Mouse (Mus musculus): Measurements from ENCODE around the gene Lgr4. TPM values are rescaled to one million over a fixed set of nuclear protein-coding genes. Genes with fewer than 3 reads are reported as not detected.

Lgr4 gene
- polyA plus RNA-seq, 1 experiment from 2014 or later = 3.5 TPM

DNA sequence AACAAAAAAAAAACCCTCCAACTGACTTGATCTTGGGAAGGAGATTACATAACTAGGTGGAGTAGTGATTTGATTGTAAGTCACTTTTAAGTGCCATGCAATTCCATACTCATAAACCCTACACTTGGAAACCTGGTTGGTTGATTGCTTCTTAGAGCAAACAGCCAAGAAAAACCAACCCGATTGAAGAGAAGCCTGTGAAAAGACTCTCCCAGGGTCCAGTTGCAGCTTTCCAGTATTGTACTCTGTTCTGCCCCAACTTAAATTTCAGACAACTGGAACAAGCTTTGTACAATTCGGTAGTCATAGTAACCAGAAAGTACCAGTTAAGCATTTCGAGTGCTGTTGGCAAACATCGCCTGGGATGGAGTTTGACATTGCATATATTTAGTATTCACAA lies 26.0 kb upstream of the Lgr4 start:
- no peak for ATAC-seq (ENCODE audit: low read depth)
- 27% methylated on average over 4 of the region's 4 CpGs for WGBS (ENCODE audit: insufficient replicate concordance)
- Histone ChIP-seq H3K36me3 (ENCODE audit: control insufficient read depth, insufficient read depth) (peaks cover 21% of the 10 kb centered on the region), H3K9ac (ENCODE audit: low read depth, low read length) (peak overlapping the region; percentile 94), H3K4me2 (ENCODE audit: low read depth, low read length) (peak overlapping the region; percentile 61), H3K27ac (ENCODE audit: low read length) (peak overlapping the region; percentile 80), H3K4me1 (ENCODE audit: control insufficient read depth, low read depth, low read length) (peaks cover 13% of the 10 kb centered on the region), H3K4me3 (ENCODE audit: low read depth, low read length) (peak overlapping the region; percentile 93), H3K27me3 (ENCODE audit: control insufficient read depth, insufficient read depth, low read depth, low read length) (no peaks in the 10 kb centered on the region), H3K9me3 (replicated peaks; ENCODE audit: control insufficient read depth, low read length) (no peaks in the 10 kb centered on the region)

DNA sequence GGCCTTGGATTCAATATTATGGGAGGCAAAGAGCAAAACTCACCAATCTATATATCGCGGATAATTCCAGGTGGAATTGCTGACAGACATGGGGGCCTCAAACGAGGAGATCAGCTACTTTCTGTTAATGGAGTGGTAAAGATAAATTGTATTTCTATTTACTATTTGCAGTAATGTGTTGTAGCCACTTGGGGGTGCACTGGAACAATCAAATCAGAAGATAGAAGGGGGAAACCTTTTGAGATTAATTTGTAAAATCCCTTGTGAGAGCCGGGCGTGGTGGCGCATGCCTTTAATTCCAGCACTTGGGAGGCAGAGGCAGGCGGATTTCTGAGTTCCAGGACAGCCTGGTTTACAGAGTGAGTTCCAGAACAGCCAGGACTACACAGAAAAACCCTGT lies 21.1 kb upstream of the Lgr4 start:
- Histone ChIP-seq H3K9ac (ENCODE audit: low read depth, low read length) (no peak overlapping the region), H3K27me3 (ENCODE audit: control insufficient read depth, insufficient read depth, low read depth, low read length) (no peaks in the 10 kb centered on the region), H3K4me1 (ENCODE audit: control insufficient read depth, low read depth, low read length) (peaks cover 13% of the 10 kb centered on the region), H3K4me3 (ENCODE audit: low read depth, low read length) (no peak overlapping the region), H3K4me2 (ENCODE audit: low read depth, low read length) (no peak overlapping the region), H3K9me3 (replicated peaks; ENCODE audit: control insufficient read depth, low read length) (no peaks in the 10 kb centered on the region), H3K36me3 (ENCODE audit: control insufficient read depth, insufficient read depth) (peaks cover 39% of the 10 kb centered on the region), H3K27ac (ENCODE audit: low read length) (no peak overlapping the region)
- WGBS (ENCODE audit: insufficient replicate concordance) = 74% methylated on average over 7 of the region's 7 CpGs
- ATAC-seq (ENCODE audit: low read depth) = no peak

DNA sequence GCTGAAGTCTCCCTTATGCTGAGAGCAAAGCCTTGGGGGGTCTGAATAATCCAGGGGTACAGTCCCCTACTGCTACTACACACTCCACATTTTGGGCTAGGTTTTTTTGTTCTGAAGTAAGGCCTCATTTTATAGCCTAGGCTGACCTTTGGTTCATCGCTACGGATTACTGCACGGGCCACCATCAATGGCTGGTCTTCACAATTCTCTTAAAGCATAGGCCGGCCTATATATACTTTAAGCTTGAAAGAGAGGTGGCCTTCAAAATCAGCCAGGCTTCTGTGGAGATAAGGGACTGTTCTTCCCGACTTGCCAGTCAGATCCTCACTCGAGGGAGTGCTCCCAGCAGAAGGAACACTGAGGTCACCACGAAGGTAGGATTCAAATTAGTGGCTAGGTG lies 14.6 kb upstream of the Lgr4 start:
- H3K9me3 ChIP-seq (replicated peaks; ENCODE audit: control insufficient read depth, low read length) = no peaks in the 10 kb centered on the region
- no peak overlapping the region for H3K9ac ChIP-seq (ENCODE audit: low read depth, low read length)
- peaks cover 8% of the 10 kb centered on the region for H3K36me3 ChIP-seq (ENCODE audit: control insufficient read depth, insufficient read depth)
- no peaks in the 10 kb centered on the region for H3K27me3 ChIP-seq (ENCODE audit: control insufficient read depth, insufficient read depth, low read depth, low read length)
- ATAC-seq (ENCODE audit: low read depth) = no peak
- no peak overlapping the region for H3K4me2 ChIP-seq (ENCODE audit: low read depth, low read length)
- H3K27ac ChIP-seq (ENCODE audit: low read length) = no peak overlapping the region
- H3K4me3 ChIP-seq (ENCODE audit: low read depth, low read length) = no peak overlapping the region
- 69% methylated on average over 7 of the region's 7 CpGs for WGBS (ENCODE audit: insufficient replicate concordance)
- no peaks in the 10 kb centered on the region for H3K4me1 ChIP-seq (ENCODE audit: control insufficient read depth, low read depth, low read length)

DNA sequence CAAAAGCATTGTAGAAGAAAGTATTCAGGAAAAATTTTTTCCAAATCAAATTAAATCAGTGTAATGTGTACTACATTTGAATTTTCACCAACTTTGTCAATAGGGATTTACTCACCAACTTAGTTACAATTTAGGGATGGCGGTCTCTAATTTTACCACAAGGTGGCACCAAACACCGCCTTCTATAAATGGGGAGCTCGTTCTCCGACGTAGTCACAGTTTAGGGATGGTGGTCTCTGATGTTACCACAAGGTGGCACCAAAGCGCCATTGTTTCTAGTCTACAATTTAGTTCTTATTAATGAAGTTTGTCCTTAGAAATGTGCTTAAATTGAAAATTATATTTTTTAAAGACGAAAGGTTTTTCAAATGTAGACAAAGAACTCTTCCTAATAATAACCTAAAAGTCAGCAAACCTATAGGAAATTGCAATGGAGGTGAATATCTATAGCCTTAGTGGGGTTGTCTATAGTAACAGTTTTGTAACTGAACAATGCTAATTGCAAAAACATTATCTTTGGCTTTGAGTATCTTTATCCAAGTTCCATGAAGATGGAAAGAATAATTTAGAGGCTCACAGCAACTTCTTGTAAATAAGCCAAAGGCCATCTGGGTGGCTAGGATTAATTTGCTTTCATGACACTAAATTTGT lies 13.2 kb upstream of the Lgr4 start:
- Histone ChIP-seq H3K4me1 (ENCODE audit: control insufficient read depth, low read depth, low read length) (no peaks in the 10 kb centered on the region), H3K27me3 (ENCODE audit: control insufficient read depth, insufficient read depth, low read depth, low read length) (no peaks in the 10 kb centered on the region), H3K27ac (ENCODE audit: low read length) (no peak overlapping the region), H3K9me3 (replicated peaks; ENCODE audit: control insufficient read depth, low read length) (no peaks in the 10 kb centered on the region), H3K4me2 (ENCODE audit: low read depth, low read length) (no peak overlapping the region), H3K4me3 (ENCODE audit: low read depth, low read length) (no peak overlapping the region), H3K9ac (ENCODE audit: low read depth, low read length) (no peak overlapping the region), H3K36me3 (ENCODE audit: control insufficient read depth, insufficient read depth) (peaks cover 4% of the 10 kb centered on the region; the same call in 1 of the 2 replicates)
- WGBS (ENCODE audit: insufficient replicate concordance) = under 1% methylated on average over 7 of the region's 7 CpGs
- ATAC-seq (ENCODE audit: low read depth) = peak; percentile 77

DNA sequence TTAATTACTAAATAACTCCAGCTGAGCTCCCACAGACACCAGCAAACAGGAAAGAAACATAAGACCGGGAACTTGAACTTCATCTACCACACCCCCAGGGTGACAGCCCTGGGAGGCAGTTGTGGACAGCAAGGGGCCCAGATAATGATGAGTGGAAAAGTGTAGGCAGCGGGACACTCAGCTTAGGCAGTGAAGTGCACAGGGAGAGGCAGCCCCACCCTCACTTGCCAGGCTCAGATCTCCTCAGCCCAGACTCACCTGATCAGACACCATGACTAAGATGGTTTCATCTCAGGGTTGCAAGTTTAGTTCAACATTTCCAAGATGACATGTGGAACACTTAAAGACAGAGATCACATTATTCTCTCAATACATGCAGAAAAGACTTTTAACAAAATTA lies 8.3 kb upstream of the Lgr4 start:
- no peak for ATAC-seq (ENCODE audit: low read depth)
- H3K4me1 ChIP-seq (ENCODE audit: control insufficient read depth, low read depth, low read length) = no peaks in the 10 kb centered on the region
- H3K4me3 ChIP-seq (ENCODE audit: low read depth, low read length) = no peak overlapping the region
- no peak overlapping the region for H3K9ac ChIP-seq (ENCODE audit: low read depth, low read length)
- H3K36me3 ChIP-seq (ENCODE audit: control insufficient read depth, insufficient read depth) = no peaks in the 10 kb centered on the region
- WGBS (ENCODE audit: insufficient replicate concordance) = 46% methylated on average over 2 of the region's 2 CpGs
- no peaks in the 10 kb centered on the region for H3K9me3 ChIP-seq (replicated peaks; ENCODE audit: control insufficient read depth, low read length)
- H3K4me2 ChIP-seq (ENCODE audit: low read depth, low read length) = no peak overlapping the region
- no peak overlapping the region for H3K27ac ChIP-seq (ENCODE audit: low read length)
- no peaks in the 10 kb centered on the region for H3K27me3 ChIP-seq (ENCODE audit: control insufficient read depth, insufficient read depth, low read depth, low read length)

DNA sequence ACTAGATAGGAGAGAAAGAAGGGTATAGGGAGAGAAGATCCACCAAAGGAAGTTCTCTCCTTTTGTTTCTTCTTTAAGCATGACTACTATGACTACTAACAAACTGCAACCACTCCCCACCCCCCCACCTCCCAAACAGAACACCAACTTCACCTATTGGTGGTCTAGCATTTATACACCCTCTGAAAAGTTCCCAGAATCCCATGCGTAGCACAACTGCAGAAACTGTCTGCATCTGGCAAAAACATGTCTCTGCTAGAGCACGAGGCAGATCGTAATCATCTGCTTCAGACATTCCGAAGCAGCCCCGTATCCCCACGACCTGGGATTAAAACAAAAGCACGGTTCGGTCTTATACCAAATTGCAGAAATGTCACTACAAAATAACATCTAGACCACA lies 5.2 kb upstream of the Lgr4 start:
- no peak for ATAC-seq (ENCODE audit: low read depth)
- Histone ChIP-seq H3K27me3 (ENCODE audit: control insufficient read depth, insufficient read depth, low read depth, low read length) (no peaks in the 10 kb centered on the region), H3K27ac (ENCODE audit: low read length) (no peak overlapping the region), H3K36me3 (ENCODE audit: control insufficient read depth, insufficient read depth) (no peaks in the 10 kb centered on the region), H3K4me3 (ENCODE audit: low read depth, low read length) (no peak overlapping the region), H3K9ac (ENCODE audit: low read depth, low read length) (no peak overlapping the region), H3K9me3 (replicated peaks; ENCODE audit: control insufficient read depth, low read length) (no peaks in the 10 kb centered on the region), H3K4me2 (ENCODE audit: low read depth, low read length) (no peak overlapping the region), H3K4me1 (ENCODE audit: control insufficient read depth, low read depth, low read length) (peaks cover 2% of the 10 kb centered on the region; the same call in 1 of the 2 replicates)
- whole genome bisulfite sequencing (ENCODE audit: insufficient replicate concordance) = 76% methylated on average over 8 of the region's 8 CpGs

DNA sequence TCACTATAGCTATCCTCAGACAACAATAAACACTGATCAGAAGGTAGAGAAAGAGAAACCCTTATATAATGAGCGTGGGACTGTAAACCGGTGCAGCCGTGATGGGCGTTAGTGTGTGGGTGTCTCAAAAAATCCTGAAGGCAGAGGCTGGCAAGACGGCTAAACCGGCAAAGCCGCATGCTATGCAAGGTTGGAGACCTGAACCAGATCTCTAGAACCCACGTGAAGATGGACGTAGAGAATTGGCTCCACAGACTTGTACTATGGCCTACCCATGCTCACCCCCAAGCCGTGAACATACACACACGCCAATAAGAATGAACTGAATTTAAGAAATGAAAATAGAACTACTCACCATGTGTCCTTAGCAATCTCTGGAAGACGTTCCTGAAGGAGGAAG lies 4.7 kb upstream of the Lgr4 start:
- 67% methylated on average over 12 of the region's 12 CpGs for WGBS (ENCODE audit: insufficient replicate concordance)
- no peak overlapping the region for H3K9ac ChIP-seq (ENCODE audit: low read depth, low read length)
- H3K27ac ChIP-seq (ENCODE audit: low read length) = no peak overlapping the region
- H3K4me1 ChIP-seq (ENCODE audit: control insufficient read depth, low read depth, low read length) = peaks cover 2% of the 10 kb centered on the region; the same call in 1 of the 2 replicates
- H3K9me3 ChIP-seq (replicated peaks; ENCODE audit: control insufficient read depth, low read length) = no peaks in the 10 kb centered on the region
- no peak overlapping the region for H3K4me3 ChIP-seq (ENCODE audit: low read depth, low read length)
- no peaks in the 10 kb centered on the region; the same call in 1 of the 2 replicates for H3K27me3 ChIP-seq (ENCODE audit: control insufficient read depth, insufficient read depth, low read depth, low read length)
- no peaks in the 10 kb centered on the region for H3K36me3 ChIP-seq (ENCODE audit: control insufficient read depth, insufficient read depth)
- H3K4me2 ChIP-seq (ENCODE audit: low read depth, low read length) = no peak overlapping the region
- no peak for ATAC-seq (ENCODE audit: low read depth)

DNA sequence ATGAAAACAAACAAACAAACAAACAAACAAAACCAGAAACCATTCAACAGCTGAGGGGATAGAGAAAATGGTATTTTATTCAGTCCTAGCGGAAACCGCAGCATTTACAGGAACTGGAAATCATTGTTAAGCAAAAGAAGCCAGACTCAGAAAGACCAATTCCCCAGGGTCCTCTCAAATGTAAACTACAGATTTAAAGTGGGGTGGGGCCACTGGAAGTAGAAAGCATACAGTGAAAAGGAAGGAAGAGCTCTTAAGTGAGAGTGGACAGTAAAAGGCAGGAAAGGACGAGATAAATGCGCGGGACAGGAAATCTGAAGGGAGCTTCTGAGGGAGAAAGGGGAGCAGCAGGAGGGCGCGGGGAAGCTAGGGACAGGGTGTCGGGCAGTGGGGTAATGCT lies 4.2 kb upstream of the Lgr4 start:
- Histone ChIP-seq H3K9ac (ENCODE audit: low read depth, low read length) (no peak overlapping the region), H3K4me2 (ENCODE audit: low read depth, low read length) (no peak overlapping the region), H3K36me3 (ENCODE audit: control insufficient read depth, insufficient read depth) (no peaks in the 10 kb centered on the region), H3K27ac (ENCODE audit: low read length) (no peak overlapping the region), H3K4me3 (ENCODE audit: low read depth, low read length) (no peak overlapping the region), H3K4me1 (ENCODE audit: control insufficient read depth, low read depth, low read length) (peaks cover 2% of the 10 kb centered on the region; the same call in 1 of the 2 replicates), H3K9me3 (replicated peaks; ENCODE audit: control insufficient read depth, low read length) (no peaks in the 10 kb centered on the region), H3K27me3 (ENCODE audit: control insufficient read depth, insufficient read depth, low read depth, low read length) (no peaks in the 10 kb centered on the region; the same call in 1 of the 2 replicates)
- 38% methylated on average over 8 of the region's 8 CpGs for WGBS (ENCODE audit: insufficient replicate concordance)
- no peak for ATAC-seq (ENCODE audit: low read depth)

DNA sequence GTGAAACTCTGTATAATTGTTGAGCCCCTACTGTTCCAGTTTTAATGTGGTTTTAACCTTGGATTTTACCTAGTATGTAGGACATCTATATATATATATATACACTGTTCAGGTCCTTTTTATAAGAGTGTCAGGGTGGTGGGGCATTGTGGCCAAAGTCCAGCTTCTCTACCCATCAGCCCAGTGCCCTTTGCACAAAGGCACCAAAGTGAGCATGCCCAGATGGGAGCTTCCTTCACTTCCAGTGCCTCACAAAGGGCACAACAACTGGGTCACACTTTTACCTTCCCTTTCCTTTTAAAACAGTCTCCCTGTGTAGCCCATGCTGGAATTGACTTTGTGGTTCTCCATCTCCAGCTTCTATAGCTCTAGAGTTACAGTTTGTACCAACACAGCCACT lies 2.8 kb upstream of the Lgr4 start:
- no peak overlapping the region for H3K27ac ChIP-seq (ENCODE audit: low read length)
- no peak overlapping the region for H3K9ac ChIP-seq (ENCODE audit: low read depth, low read length)
- ATAC-seq (ENCODE audit: low read depth) = no peak
- peaks cover 11% of the 10 kb centered on the region for H3K4me1 ChIP-seq (ENCODE audit: control insufficient read depth, low read depth, low read length)
- no peaks in the 10 kb centered on the region for H3K36me3 ChIP-seq (ENCODE audit: control insufficient read depth, insufficient read depth)
- no peak overlapping the region for H3K4me2 ChIP-seq (ENCODE audit: low read depth, low read length)
- H3K4me3 ChIP-seq (ENCODE audit: low read depth, low read length) = no peak overlapping the region
- no peaks in the 10 kb centered on the region; the same call in 1 of the 2 replicates for H3K27me3 ChIP-seq (ENCODE audit: control insufficient read depth, insufficient read depth, low read depth, low read length)
- no peaks in the 10 kb centered on the region for H3K9me3 ChIP-seq (replicated peaks; ENCODE audit: control insufficient read depth, low read length)
